Mouse (Mus musculus) heart, embryonic 16.5 days (tissue): ENCODE measurements at regions not wholly inside any gene's neighbourhood (a gene's known extent, or its start where the extent isn't known, plus 50 kb on each side); places are given as distances from the start of the nearest gene placed in this dataset.

ENCODE experiments used
- ATAC-seq: fragments of 200-750 bp; cut with Nextera tagmentation; replicated peaks from 2 replicates; pipeline ENCODE4 v1.8.0; 2017; ENCODE audit warnings: moderate number of reproducible peaks; ENCODE audit not compliant: insufficient read depth, low FRiP score; ENCODE audit errors: extremely low read depth
- H3K27ac ChIP-seq: fragments of 300-500 bp; sonication (generic); 2 replicates; pipeline ENCODE4 v1.5.1; 2014; ENCODE audit warnings: mild to moderate bottlenecking, low read length, control low read depth, moderate library complexity
- H3K27me3 ChIP-seq: fragments of 300-500 bp; sonication (generic); 2 replicates; pipeline ENCODE4 v1.6.1; 2014; ENCODE audit warnings: low read length, mixed read lengths; ENCODE audit not compliant: control insufficient read depth, insufficient read depth
- H3K36me3 ChIP-seq: fragments of 300-500 bp; sonication (generic); 2 replicates; pipeline ENCODE4 v1.6.1; 2014; ENCODE audit not compliant: control insufficient read depth, insufficient read depth
- H3K4me1 ChIP-seq: fragments of 300-500 bp; sonication (generic); 2 replicates; pipeline ENCODE4 v1.6.1; 2014; ENCODE audit warnings: low read length, mixed read lengths; ENCODE audit not compliant: control insufficient read depth, insufficient read depth
- H3K4me2 ChIP-seq: fragments of 300-500 bp; sonication (generic); 2 replicates; pipeline ENCODE4 v1.6.1; 2014; ENCODE audit warnings: low read depth, mild to moderate bottlenecking, control low read depth, low read length
- H3K4me3 ChIP-seq: fragments of 300-500 bp; sonication (generic); 2 replicates; pipeline ENCODE4 v1.5.1; 2014; ENCODE audit warnings: mild to moderate bottlenecking, control low read depth, low read length
- H3K9ac ChIP-seq: fragments of 300-500 bp; sonication (generic); 2 replicates; pipeline ENCODE4 v1.6.1; 2014; ENCODE audit warnings: low read length, control low read depth
- H3K9me3 ChIP-seq: fragments of 300-500 bp; sonication (generic); replicated peaks from 2 replicates; pipeline ENCODE4 v1.6.1; 2016; ENCODE audit warnings: low read length; ENCODE audit not compliant: control insufficient read depth
- WGBS: fragments of 180-500 bp; shearing (Covaris S2); extraction: QIAGEN DNeasy Blood & Tissue Kit; methylation state at CpG from one replicate; pipeline ENCODE4 v1.1.7; 2014; 5-methylcytosine and 5-hydroxymethylcytosine counted together

- Histone ChIP-seq H3K27ac (no peak overlapping the region), H3K9ac (no peak overlapping the region), H3K4me3 (no peak overlapping the region), H3K36me3 (no peaks in the 10 kb centered on the region), H3K9me3 (no peaks in the 10 kb centered on the region), H3K4me1 (no peaks in the 10 kb centered on the region), H3K4me2 (no peak overlapping the region), H3K27me3 (peaks cover 10% of the 10 kb centered on the region)
- WGBS = 69% methylated on average over 5 of the region's 5 CpGs
- no peak for ATAC-seq
These were observed 76.9 kb downstream of the Rlim start for GRCm38 (mm10) chrX:103904038-103904696.

- H3K4me1 ChIP-seq = no peaks in the 10 kb centered on the region
- H3K27me3 ChIP-seq = peaks cover 28% of the 10 kb centered on the region
- peak overlapping the region; percentile 23 for H3K4me2 ChIP-seq
- 0 out of 2 replicates have a peak overlapping the region, but pooled peaks have one; percentile 2 for H3K4me3 ChIP-seq
- no peak for ATAC-seq
- WGBS = 23% methylated on average over 20 of the region's 24 CpGs
- no peaks in the 10 kb centered on the region for H3K9me3 ChIP-seq
- no peak overlapping the region for H3K9ac ChIP-seq
- H3K27ac ChIP-seq = no peak overlapping the region
- no peaks in the 10 kb centered on the region for H3K36me3 ChIP-seq
These were observed 57.6 kb upstream of the Slc16a2 start for GRCm38 (mm10) chrX:103879329-103879935.
